Mouse (Mus musculus) granulocyte monocyte progenitor cell, adult 5-6 weeks (primary cell): ENCODE data around the gene Klf13. TPM values are rescaled to one million over a fixed set of nuclear protein-coding genes. Genes with fewer than 3 reads are reported as not detected.

Experiments
- ATAC-seq: replicated peaks from 2 replicates; pipeline ENCODE4 v1.8.0; 2016; ENCODE audit warnings: mild to moderate bottlenecking, moderate TSS enrichment, inconsistent platforms; ENCODE audit not compliant: poor library complexity, severe bottlenecking
- total RNA-seq, 2 experiments: library from RNA; stranded (forward) in 1 of 2; stranded (reverse) in 1 of 2; fragments of 200-712, 200-1000 nt in 1 of 2; fragments of >200 nt in 1 of 2; fragmentation: Nextera tagmentation in 1 of 2; gene quantifications; 2 replicates each; pipeline ENCODE4 v1.2.3; 2014 to 2017

Gene Klf13
- total RNA-seq, 2 experiments from 2014 or later = 24.0 to 51.5 TPM

GRCm38 (mm10) chr7:63927121-63927520 is 11.6 kb downstream of the Klf13 start:
- no peak for ATAC-seq

GRCm38 (mm10) chr7:63926492-63926891 is 12.2 kb downstream of the Klf13 start:
- ATAC-seq = no peak

- ATAC-seq = peak; percentile 81
Measured at GRCm38 (mm10) chr7:63925413-63926360, 13.0 kb downstream of the Klf13 start.

DNA sequence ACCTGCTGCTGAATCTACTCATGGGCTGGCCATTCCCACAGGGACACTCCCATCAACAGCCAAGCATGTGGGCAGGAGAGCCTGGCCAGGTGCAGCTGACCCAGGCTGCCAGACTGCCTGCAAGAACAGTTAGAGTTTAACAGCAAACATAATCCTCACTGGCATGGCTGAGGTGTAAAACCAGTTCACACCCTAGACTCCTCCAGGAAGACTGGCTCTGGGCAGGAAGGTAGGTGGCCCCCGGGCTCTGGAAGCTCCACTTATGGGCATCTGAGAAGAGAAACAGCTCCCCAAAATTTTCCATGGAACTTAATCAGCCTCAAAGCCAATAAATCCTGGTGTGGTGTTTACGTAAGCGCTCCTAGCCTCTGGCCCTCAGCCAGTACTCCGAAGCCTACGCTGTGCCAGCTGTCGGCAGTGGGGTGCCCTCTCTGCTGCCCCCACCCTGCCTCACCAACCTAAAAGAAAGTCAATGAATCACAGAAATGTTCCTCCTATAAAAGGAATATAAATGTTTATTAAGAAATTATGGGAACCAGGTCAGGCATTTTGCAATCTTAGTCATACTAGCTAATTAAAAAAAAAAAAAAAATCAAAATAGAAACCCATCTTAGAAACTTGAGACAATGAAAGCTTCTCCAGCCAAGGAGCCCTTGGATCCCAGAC is 13.8 kb downstream of the Klf13 start:
- ATAC-seq = peak; percentile 16; the same call in 1 of the 2 replicates

GRCm38 (mm10) chr7:63924151-63924550 is 14.6 kb downstream of the Klf13 start:
- ATAC-seq = no peak

GRCm38 (mm10) chr7:63922975-63923374 is 15.7 kb downstream of the Klf13 start:
- ATAC-seq = no peak

DNA sequence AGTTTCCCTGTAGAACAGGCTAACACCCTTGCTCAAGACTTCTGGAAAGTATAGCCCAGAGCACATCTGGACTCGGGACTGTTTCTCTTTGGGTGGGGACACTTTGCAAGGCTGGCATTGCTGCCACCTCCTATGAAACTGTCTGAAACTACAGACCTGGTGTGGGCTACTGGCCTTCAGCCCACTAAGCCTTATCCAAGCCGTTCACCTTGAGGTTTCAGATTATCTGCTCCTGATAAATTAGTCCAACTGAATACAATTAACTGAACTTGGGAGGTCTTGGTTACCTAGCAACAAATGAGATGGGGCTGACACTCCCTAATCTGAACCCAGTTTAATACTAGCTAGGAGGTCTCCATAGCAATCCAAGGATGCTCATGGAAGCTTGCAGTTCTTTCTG is 16.1 kb downstream of the Klf13 start:
- ATAC-seq = no peak

- no peak for ATAC-seq
Measured at GRCm38 (mm10) chr7:63921909-63922562, 16.7 kb downstream of the Klf13 start.

GRCm38 (mm10) chr7:63918771-63919768 is 19.6 kb downstream of the Klf13 start:
- ATAC-seq = no peak

GRCm38 (mm10) chr7:63917693-63918092 is 21.0 kb downstream of the Klf13 start:
- no peak for ATAC-seq

GRCm38 (mm10) chr7:63916268-63916907 is 22.3 kb downstream of the Klf13 start, which contains the start of gene E030018B13Rik:
Gene E030018B13Rik (plus strand): TSS chr7:63916857.
- peak; percentile 6 for ATAC-seq

DNA sequence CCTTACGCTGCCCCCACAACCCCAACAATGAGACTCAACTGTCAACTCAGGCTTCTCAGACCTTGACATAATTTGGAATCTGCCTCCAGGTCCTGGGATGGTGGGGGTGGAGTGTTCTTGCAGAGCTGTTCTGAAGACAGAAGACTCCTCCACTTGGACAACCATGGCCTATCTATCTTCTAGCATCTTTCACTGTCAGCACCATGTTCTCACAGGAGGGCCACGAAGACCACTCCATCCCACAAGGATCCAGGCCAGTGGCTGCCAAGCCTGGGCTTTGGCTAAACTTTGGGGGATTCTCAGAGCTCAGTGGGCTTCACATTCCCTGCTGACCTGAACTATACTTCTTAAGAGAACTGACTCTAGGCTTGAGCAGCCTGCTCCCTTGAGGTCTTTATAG is 23.8 kb downstream of the Klf13 start:
- no peak for ATAC-seq

DNA sequence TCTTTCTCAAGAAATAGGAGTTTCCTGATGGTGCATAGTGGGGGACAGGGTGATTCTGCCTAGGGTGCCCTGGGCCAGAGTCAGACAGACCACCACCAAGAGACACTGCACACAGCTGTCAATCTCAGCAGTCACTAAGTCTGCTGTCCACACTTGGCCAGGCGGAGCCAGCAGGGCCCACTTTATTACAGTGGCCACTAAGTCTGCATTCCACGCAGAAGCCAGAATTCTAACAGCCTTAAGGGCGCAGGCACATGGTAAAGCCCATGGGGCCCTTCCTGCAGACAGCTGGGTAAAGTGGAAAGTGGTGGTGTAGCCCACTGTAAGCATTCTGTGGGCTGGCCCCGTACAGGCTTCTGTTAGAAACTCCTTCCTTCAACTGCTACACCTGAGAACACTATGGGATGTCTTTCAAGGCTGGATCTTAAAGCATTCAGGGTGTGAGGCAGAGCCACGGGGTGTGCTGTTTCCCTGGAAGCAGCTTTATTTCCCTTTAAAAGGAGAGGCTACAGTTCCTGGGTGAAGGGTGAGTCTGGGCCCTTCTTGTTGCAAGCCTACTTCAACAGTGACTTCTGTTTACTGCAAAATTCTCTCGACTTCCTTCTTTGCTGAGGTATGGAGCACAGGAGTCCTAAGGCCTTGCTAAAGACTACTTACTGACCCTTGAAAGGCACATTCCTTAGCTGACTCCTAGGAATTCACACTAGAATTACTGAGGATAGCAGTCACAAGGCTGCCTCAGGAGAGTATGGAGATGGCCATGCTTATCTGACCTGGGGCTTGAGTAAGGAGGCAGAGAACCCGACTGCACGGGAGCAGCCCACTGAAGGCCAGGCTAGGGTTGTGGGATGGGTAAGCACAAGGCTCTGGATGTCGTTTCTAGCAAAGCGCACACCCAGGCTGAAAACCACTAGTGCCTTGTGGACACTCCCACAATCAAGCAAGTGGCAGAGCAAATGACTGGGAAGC is 24.7 kb downstream of the Klf13 start:
- no peak for ATAC-seq

- no peak for ATAC-seq
Measured at GRCm38 (mm10) chr7:63912924-63913723, 25.6 kb downstream of the Klf13 start.

DNA sequence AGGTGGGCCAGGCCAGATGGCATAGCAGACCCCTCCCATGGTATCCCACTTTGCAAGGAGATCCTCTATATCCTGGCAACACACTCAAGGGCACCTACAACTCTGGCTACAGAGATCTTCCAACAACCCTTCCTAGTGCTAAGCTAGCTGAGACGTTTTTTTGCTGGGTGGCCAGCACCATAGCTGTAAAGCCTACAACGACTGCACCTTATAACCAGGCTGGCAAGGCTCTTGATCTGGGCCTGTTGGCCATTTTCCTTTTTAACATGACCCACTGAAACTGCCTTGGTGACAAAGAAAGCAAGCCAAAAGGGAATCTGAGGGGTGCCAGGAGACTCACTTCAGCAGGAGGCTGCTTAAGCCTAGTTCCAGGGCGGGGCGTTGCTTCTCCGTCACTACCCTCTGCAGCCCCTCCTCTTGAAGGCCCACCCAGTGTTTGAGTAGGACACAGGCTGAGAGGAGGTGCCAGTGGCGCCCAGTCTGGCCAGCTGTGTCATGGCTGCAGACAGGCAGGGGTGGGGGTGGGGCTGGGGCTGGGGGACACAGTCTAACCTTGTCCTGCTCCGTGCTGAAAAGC is 26.4 kb downstream of the Klf13 start:
- ATAC-seq = peak; percentile 31

GRCm38 (mm10) chr7:63911383-63912233 is 27.1 kb downstream of the Klf13 start:
- ATAC-seq = peak; percentile 57
